Mouse (Mus musculus) neural tube, embryonic 13.5 days (tissue): Measurements from ENCODE around the gene Usp51. TPM values are rescaled to one million over a fixed set of nuclear protein-coding genes. Genes with fewer than 3 reads are reported as not detected.
"Not testable (repeated sequence)": the region's sequence is repeated elsewhere in the genome, so short reads cannot be mapped to it uniquely, and the experiment has no call there.

Experiments used
- ATAC-seq: fragments of 200-750 bp; cut with Nextera tagmentation; 2 replicates; pipeline ENCODE4 v1.8.0; 2017; ENCODE audit warnings: low read depth, mild to moderate bottlenecking, moderate TSS enrichment, moderate library complexity
- H3K27ac ChIP-seq: fragments of 300-500 bp; sonication (generic); replicated peaks from 2 replicates; pipeline ENCODE4 v1.5.1; 2015; ENCODE audit warnings: moderate library complexity, mild to moderate bottlenecking, inconsistent platforms
- H3K27me3 ChIP-seq: fragments of 300-500 bp; sonication (generic); 2 replicates; pipeline ENCODE4 v1.6.1; 2015; ENCODE audit warnings: mild to moderate bottlenecking, inconsistent platforms
- H3K36me3 ChIP-seq: fragments of 300-500 bp; sonication (generic); 2 replicates; pipeline ENCODE4 v1.6.1; 2015; ENCODE audit warnings: mild to moderate bottlenecking, inconsistent platforms
- H3K4me1 ChIP-seq: fragments of 300-500 bp; sonication (generic); replicated peaks from 2 replicates; pipeline ENCODE4 v1.6.1; 2015; ENCODE audit warnings: inconsistent platforms
- H3K4me2 ChIP-seq: fragments of 300-500 bp; sonication (generic); 2 replicates; pipeline ENCODE4 v1.6.1; 2015; ENCODE audit warnings: inconsistent platforms, mild to moderate bottlenecking, moderate library complexity
- H3K4me3 ChIP-seq: fragments of 300-500 bp; sonication (generic); 2 replicates; pipeline ENCODE4 v1.5.1; 2015; ENCODE audit warnings: mild to moderate bottlenecking, inconsistent platforms
- H3K9ac ChIP-seq: fragments of 300-500 bp; sonication (generic); 2 replicates; pipeline ENCODE4 v1.6.1; 2015; ENCODE audit warnings: moderate library complexity, mild to moderate bottlenecking, inconsistent platforms
- H3K9me3 ChIP-seq: fragments of 300-500 bp; sonication (generic); 2 replicates; pipeline ENCODE4 v1.6.1; 2016; ENCODE audit warnings: inconsistent platforms
- WGBS: fragments of 180-500 bp; shearing (Covaris S2); methylation state at CpG from one replicate; pipeline ENCODE4 v1.1.7; 2015; 5-methylcytosine and 5-hydroxymethylcytosine counted together
- polyA plus RNA-seq: library from polyadenylated mRNA; unstranded; fragments of >200 nt; fragmentation: Nextera tagmentation; extraction: Ambion mirVana; gene quantifications from 2 replicates; pipeline ENCODE4 v1.2.1, GENCODE M21; 2015

The Usp51 gene
- polyA plus RNA-seq, 1 experiment from 2014 or later = 1.3 TPM

GRCm38 (mm10) chrX:153031547-153031946 lies 25.3 kb downstream of the Usp51 start:
- H3K27ac ChIP-seq, ATAC-seq: not testable (repeated sequence)

GRCm38 (mm10) chrX:153037087-153037971 lies 31.1 kb downstream of the Usp51 start, which contains the start of gene Mageh1:
Gene Mageh1, minus strand, starts transcription at chrX:153037575.
- WGBS = 28% methylated on average over 47 of the region's 49 CpGs
- H3K27me3 ChIP-seq = peaks cover 9% of the 10 kb centered on the region; the same call in 1 of the 2 replicates
- H3K27ac ChIP-seq = peak within 1 kb of the TSS; percentile 94

More at GRCm38 (mm10) chrX:153031547-153031946, 25.3 kb downstream of the Usp51 start:
- not testable (repeated sequence) for H3K4me3 ChIP-seq, H3K9me3 ChIP-seq, H3K27me3 ChIP-seq, H3K4me2 ChIP-seq, H3K36me3 ChIP-seq, H3K9ac ChIP-seq
- H3K4me1 ChIP-seq = peaks cover 11% of the 10 kb centered on the region; the same call in 1 of the 2 replicates

GRCm38 (mm10) chrX:153037972-153038744 lies 31.9 kb downstream of the Usp51 start:
- H3K9ac ChIP-seq = peak overlapping the region; percentile 78; the same call in 1 of the 2 replicates
- H3K4me3 ChIP-seq = peak overlapping the region; percentile 55
- 19% methylated on average over 8 of the region's 22 CpGs for WGBS
- H3K9me3 ChIP-seq, H3K36me3 ChIP-seq, H3K27me3 ChIP-seq: not testable (repeated sequence)
- peaks cover 11% of the 10 kb centered on the region; the same call in 1 of the 2 replicates for H3K4me1 ChIP-seq
- H3K4me2 ChIP-seq = peak overlapping the region; percentile 68
- peak; percentile 93 for ATAC-seq
- peak overlapping the region; percentile 94 for H3K27ac ChIP-seq

More at GRCm38 (mm10) chrX:153037087-153037971, 31.1 kb downstream of the Usp51 start, which contains the start of gene Mageh1:
- ATAC-seq = peak; percentile 96
- H3K4me1 ChIP-seq = peaks cover 11% of the 10 kb centered on the region; the same call in 1 of the 2 replicates
- H3K4me3 ChIP-seq = peak within 1 kb of the TSS; percentile 55
- no peaks in the 10 kb centered on the region for H3K9me3 ChIP-seq
- H3K4me2 ChIP-seq = peak within 1 kb of the TSS; percentile 68
- H3K9ac ChIP-seq = peak within 1 kb of the TSS; percentile 78
- H3K36me3 ChIP-seq = no peaks in the 10 kb centered on the region

Other genes starting within 250 kb of the Usp51 start
- gene Shroom2, start 237.0 kb upstream of the Usp51 start, polyA plus RNA-seq = 72.7 and 73.0 TPM in 2 replicates
- 0.18 and 0.77 TPM in 2 replicates for gene Gpr143, start 224.5 kb upstream of the Usp51 start, polyA plus RNA-seq
- gene Mageh1, start 31.1 kb downstream of the Usp51 start, polyA plus RNA-seq = 102 and 103 TPM in 2 replicates
- gene Foxr2, start 112.3 kb downstream of the Usp51 start, polyA plus RNA-seq = 0.30 and 0.46 TPM in 2 replicates
- 3.7 and 4.2 TPM in 2 replicates for gene Rragb, start 133.5 kb downstream of the Usp51 start, polyA plus RNA-seq
- 2.8 and 4.1 TPM in 2 replicates for gene Klf8, start 231.0 kb downstream of the Usp51 start, polyA plus RNA-seq